Mouse (Mus musculus): ENCODE measurements around the gene Apcs. TPM values are rescaled to one million over a fixed set of nuclear protein-coding genes. Genes with fewer than 3 reads are reported as not detected.

Gene Apcs
- total and polyA plus RNA-seq, 3 experiments, result 1.8 to 4.7 (median 3.4) TPM

- TF ChIP-seq USF2 (conservative IDR thresholded peaks at IDR 0.05; ENCODE audit: low read depth, low read length), result no peak
- no peak for TF ChIP-seq KAT2A (IDR thresholded peaks at IDR 0.05; ENCODE audit: insufficient replicate concordance, low read length)
- no peak for TF ChIP-seq ZMIZ1 (IDR thresholded peaks at IDR 0.05; ENCODE audit: low read depth, low read length)
- TF ChIP-seq UBTF (IDR thresholded peaks at IDR 0.05; ENCODE audit: low read depth, low read length), result no peak
- TF ChIP-seq JUN (IDR thresholded peaks at IDR 0.05; ENCODE audit: insufficient read depth, low read depth, low read length), result no peak
- Histone ChIP-seq H3K4me1 (ENCODE audit: control insufficient read depth in 1 of 2, insufficient read depth in 2 of 2) (peaks cover 0 to 5% of the 10 kb centered on the region in 2 experiments; a peak in 2 of 4 replicates), H3K9me3 (replicated peaks; ENCODE audit: low read length) (no peaks in the 10 kb centered on the region), H3K4me2 (ENCODE audit: insufficient read depth, low read depth, poor library complexity, severe bottlenecking) (no peak overlapping the region), H3K79me2 (replicated peaks; ENCODE audit: control insufficient read depth, extremely low read depth, insufficient read depth, poor library complexity, severe bottlenecking) (no peaks in the 10 kb centered on the region), H3K36me3 (replicated peaks in 1 of 2; ENCODE audit: control insufficient read depth in 1 of 2, insufficient read depth in 1 of 2, low read length in 1 of 2) (no peaks in the 10 kb centered on the region), H3K27ac (ENCODE audit: insufficient read depth, low read depth) (no peak overlapping the region), H3K27me3 (replicated peaks) (no peaks in the 10 kb centered on the region), H3K4me3 (replicated peaks in 1 of 3; ENCODE audit: low read depth in 2 of 3, low read length in 2 of 3, poor library complexity in 1 of 3) (no peak overlapping the region), H3K9ac (ENCODE audit: insufficient read depth, low read depth) (no peak overlapping the region)
- dilution Hi-C loops (cut with MboI; ENCODE audit: extremely low pct_ligation_motif_present, extremely low pct_unique_long_range_greater_than_20kb, low sequenced_read_pairs) (no loop called here), in situ Hi-C loops (cut with MboI; ENCODE audit: low pct_ligation_motif_present, low pct_unique_long_range_greater_than_20kb, low sequenced_read_pairs) (no loop called here)
- no peak for DNase-seq (ENCODE audit: extremely low read depth)
Measured at GRCm38 (mm10) chr1:172848171-172848570, 46.7 kb downstream of the Apcs start.

DNA sequence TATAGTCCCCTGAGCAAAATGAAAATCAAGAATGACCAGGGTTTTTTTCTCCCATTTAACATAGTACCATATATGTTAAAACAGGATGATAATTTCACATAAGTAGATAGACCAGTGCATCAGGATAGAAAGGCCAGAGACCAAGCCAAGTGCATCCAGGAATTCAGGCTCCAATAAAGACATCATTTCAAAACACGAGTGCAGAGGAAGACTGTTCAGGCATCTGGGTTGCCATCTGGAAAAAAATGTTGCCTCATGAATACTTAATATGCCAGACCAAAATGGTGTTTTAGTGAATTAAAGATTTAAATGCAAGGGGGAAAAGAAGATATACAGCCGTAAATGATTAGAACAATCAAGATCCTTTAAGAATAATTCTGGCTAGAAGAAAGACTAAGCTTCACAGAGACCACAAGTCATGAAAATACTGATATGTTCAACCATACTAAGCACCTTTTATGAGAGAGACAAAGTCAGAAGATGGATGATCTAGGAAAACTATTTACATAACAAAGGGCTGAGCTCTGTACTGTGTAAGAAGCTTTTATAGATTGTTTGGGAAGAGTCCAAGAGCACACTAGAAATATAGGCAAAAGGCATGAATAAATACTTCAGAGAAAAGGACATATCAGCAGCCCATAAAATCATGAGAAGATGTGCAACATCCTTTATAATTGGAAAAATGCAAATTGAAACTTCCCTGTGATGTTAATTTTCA lies 47.6 kb downstream of the Apcs start:
- no peaks in the 10 kb centered on the region for H3K9me3 ChIP-seq (replicated peaks; ENCODE audit: low read length)
- peaks cover 0 to 5% of the 10 kb centered on the region in 2 experiments; a peak in 2 of 4 replicates for H3K4me1 ChIP-seq (ENCODE audit: control insufficient read depth in 1 of 2, insufficient read depth in 2 of 2)
- no peaks in the 10 kb centered on the region for H3K36me3 ChIP-seq (replicated peaks in 1 of 2; ENCODE audit: control insufficient read depth in 1 of 2, insufficient read depth in 1 of 2, low read length in 1 of 2)
- H3K4me3 ChIP-seq (replicated peaks in 1 of 3; ENCODE audit: low read depth in 2 of 3, low read length in 2 of 3, poor library complexity in 1 of 3), result no peak overlapping the region
- H3K4me2 ChIP-seq (ENCODE audit: insufficient read depth, low read depth, poor library complexity, severe bottlenecking), result no peak overlapping the region
- dilution Hi-C loops (cut with MboI; ENCODE audit: extremely low pct_ligation_motif_present, extremely low pct_unique_long_range_greater_than_20kb, low sequenced_read_pairs), result no loop called here
- no peak overlapping the region for H3K27ac ChIP-seq (ENCODE audit: insufficient read depth, low read depth)
- no peak for DNase-seq (ENCODE audit: extremely low read depth)
- in situ Hi-C loops (cut with MboI; ENCODE audit: low pct_ligation_motif_present, low pct_unique_long_range_greater_than_20kb, low sequenced_read_pairs), result no loop called here
- H3K9ac ChIP-seq (ENCODE audit: insufficient read depth, low read depth), result no peak overlapping the region
- H3K27me3 ChIP-seq (replicated peaks), result no peaks in the 10 kb centered on the region
- TF ChIP-seq POLR2A (IDR thresholded peaks at IDR 0.05; ENCODE audit: low read depth, low read length) (no peak), ZMIZ1 (IDR thresholded peaks at IDR 0.05; ENCODE audit: low read depth, low read length) (no peak), ZNF384 (IDR thresholded peaks at IDR 0.05; ENCODE audit: low read depth, low read length) (no peak), ZKSCAN1 (IDR thresholded peaks at IDR 0.05; ENCODE audit: borderline replicate concordance, low read depth, low read length) (no peak), ZC3H11A (IDR thresholded peaks at IDR 0.05; ENCODE audit: low read depth, low read length) (no peak), CTCF (conservative IDR thresholded peaks at IDR 0.05 in 1 of 2, IDR thresholded peaks at IDR 0.05 in 1 of 2; ENCODE audit: low read depth in 2 of 2, low read length in 2 of 2) (no peak), E2F4 (IDR thresholded peaks at IDR 0.05; ENCODE audit: insufficient replicate concordance, low read depth, low read length) (no peak), GABPA (IDR thresholded peaks at IDR 0.05; ENCODE audit: insufficient replicate concordance, low read depth, low read length) (no peak), CHD2 (IDR thresholded peaks at IDR 0.05; ENCODE audit: low read length) (no peak), SIN3A (IDR thresholded peaks at IDR 0.05; ENCODE audit: low read length) (no peak), MEF2A (IDR thresholded peaks at IDR 0.05; ENCODE audit: borderline replicate concordance, low read depth, low read length) (no peak), MAFK (IDR thresholded peaks at IDR 0.05; ENCODE audit: insufficient replicate concordance, low read length) (no peak), RCOR1 (conservative IDR thresholded peaks at IDR 0.05; ENCODE audit: low read depth, low read length) (no peak), JUND (conservative IDR thresholded peaks at IDR 0.05; ENCODE audit: low read depth, low read length) (no peak), JUN (IDR thresholded peaks at IDR 0.05; ENCODE audit: insufficient read depth, low read depth, low read length) (no peak), TBP (conservative IDR thresholded peaks at IDR 0.05; ENCODE audit: low read depth, low read length) (no peak), MYC (IDR thresholded peaks at IDR 0.05; ENCODE audit: low read depth, low read length) (no peak), USF1 (IDR thresholded peaks at IDR 0.05; ENCODE audit: low read depth, low read length) (no peak), MXI1 (IDR thresholded peaks at IDR 0.05; ENCODE audit: low read depth, low read length) (no peak), PAX5 (IDR thresholded peaks at IDR 0.05; ENCODE audit: low read length) (no peak)
- H3K79me2 ChIP-seq (replicated peaks; ENCODE audit: control insufficient read depth, extremely low read depth, insufficient read depth, poor library complexity, severe bottlenecking), result no peaks in the 10 kb centered on the region
